Mouse (Mus musculus): ENCODE measurements around the gene Slc38a1.

DNA sequence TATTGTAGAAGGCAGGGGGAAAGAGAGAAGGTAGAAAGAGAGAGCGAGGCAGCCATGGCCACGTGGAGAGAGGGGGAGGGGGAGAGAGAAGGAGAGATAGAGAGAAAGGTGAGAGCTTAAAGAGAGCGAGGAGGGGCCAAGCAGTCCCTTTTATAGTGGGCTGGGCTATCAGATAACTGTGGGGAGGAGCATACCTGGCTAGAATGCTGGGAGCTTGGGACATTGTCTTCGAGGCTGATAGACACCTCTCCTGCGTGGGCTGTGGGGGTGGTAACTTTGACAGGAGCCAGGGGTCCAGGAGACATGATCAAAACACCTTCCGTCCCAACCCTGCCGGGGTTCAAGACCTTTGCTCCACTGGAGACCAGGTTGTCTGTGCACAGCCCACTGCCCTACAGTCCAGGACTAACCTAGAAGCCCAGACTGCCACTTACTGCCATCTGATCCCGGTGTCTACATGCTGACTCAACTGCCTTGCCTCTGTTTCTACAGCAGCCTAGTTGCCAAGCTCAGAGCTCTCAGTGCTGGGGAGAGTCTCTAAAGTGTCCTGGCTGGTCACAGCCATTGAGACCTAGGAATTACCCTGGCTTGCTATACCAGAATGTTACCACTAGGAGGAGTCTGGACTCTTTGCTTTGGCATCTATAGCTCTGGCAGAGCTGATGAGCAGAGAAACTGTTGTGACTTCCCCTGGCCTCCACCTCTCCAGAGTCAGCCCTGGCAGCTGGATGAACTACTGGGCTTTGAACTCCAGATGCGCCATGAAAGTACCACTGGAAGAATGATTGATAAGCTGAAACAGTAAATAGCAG is 90.9 kb downstream of the Slc38a1 start:
- TF ChIP-seq CTCF (IDR thresholded peaks at IDR 0.05; ENCODE audit: low read depth), result peak; percentile 95
- no peak for TF ChIP-seq EP300 (IDR thresholded peaks at IDR 0.05; ENCODE audit: low read depth)

Data from heart, postnatal 0 days (tissue).